Comparison of ENCODE assay signal across 23 mouse cellular contexts in the genomic region with DNA sequence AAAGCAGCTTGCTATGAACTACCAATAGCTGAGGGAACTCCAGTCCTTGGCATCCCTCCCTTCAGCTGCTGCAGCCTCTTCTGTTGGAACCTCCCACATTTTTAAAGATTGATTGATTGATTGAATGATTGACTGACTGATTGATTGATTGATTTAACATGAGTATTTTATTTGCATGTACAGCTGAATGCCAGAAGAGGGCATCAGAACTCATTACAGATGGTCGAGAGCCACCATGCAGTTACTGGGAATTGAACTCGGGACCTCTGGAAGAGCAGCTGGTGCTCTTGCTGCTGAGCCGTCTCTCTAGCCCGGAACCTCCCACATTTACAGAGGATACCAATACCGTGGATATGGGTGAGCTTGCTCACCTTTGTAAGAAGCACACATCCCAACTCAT. TPM values are rescaled to one million over a fixed set of nuclear protein-coding genes. Genes with fewer than 3 reads are reported as not detected.
A peak's percentile ranks its signal among the peaks of the same experiment; 100 is the strongest.
DNase-seq lines count a peak whose midpoint lies in the region; ATAC-seq and TF ChIP-seq lines count a peak whose summit lies in the region.
"Had no signal": no experiment of that assay in that cellular context is flagged by ENCODE, and none has a peak within 500 bp of the region (broad histone marks: within the 10 kb centered on the region; RNA-seq: fewer than 3 reads in every experiment).

No protein-coding gene starts in this region.

- TF ChIP-seq CTCF in forebrain, postnatal 0 days (IDR thresholded peaks at IDR 0.05; ENCODE audit: low read depth), result peak; percentile 22; the same call in 1 of the 2 replicates
- peak; percentile 27; the same call in 1 of the 2 replicates for TF ChIP-seq CTCF in left cerebral cortex, adult 2 months (IDR thresholded peaks at IDR 0.05)
- TF ChIP-seq CTCF in thymus, adult 2 months (IDR thresholded peaks at IDR 0.05; ENCODE audit: borderline replicate concordance, control insufficient read depth, extremely low read depth, insufficient read depth, low read length, poor library complexity), result 0 out of 2 replicates have a peak, but pooled peaks have one; percentile 16

- H3K4me1 ChIP-seq in forebrain, postnatal 0 days (ENCODE audit: insufficient read depth), result no peaks in the 10 kb centered on the region
- no peaks in the 10 kb centered on the region for H3K4me1 ChIP-seq in forebrain, embryonic 15.5 days
- peaks cover 13% of the 10 kb centered on the region for H3K4me1 ChIP-seq in thymus, adult 2 months (replicated peaks; ENCODE audit: control insufficient read depth, insufficient read depth, low read length)
- H3K4me1 ChIP-seq: heart, embryonic 15.5 days; hindbrain, embryonic 13.5 days had no signal

- H3K27ac ChIP-seq in forebrain, postnatal 0 days (ENCODE audit: low read depth, low read length), result no peak overlapping the region
- no peak overlapping the region for H3K27ac ChIP-seq in forebrain, embryonic 15.5 days (replicated peaks)
- H3K27ac ChIP-seq in left cerebral cortex, adult 2 months, result no peak overlapping the region
- no peak overlapping the region for H3K27ac ChIP-seq in thymus, adult 2 months (ENCODE audit: control insufficient read depth, insufficient read depth, low read length)
- H3K27ac ChIP-seq: heart, embryonic 15.5 days; hindbrain, embryonic 13.5 days; limb, embryonic 13.5 days; neural tube, embryonic 12.5 days had no signal

- H3K4me3 ChIP-seq in forebrain, postnatal 0 days (ENCODE audit: low read depth, low read length), result no peak overlapping the region
- H3K4me3 ChIP-seq in forebrain, embryonic 15.5 days, result no peak overlapping the region
- no peak overlapping the region for H3K4me3 ChIP-seq in left cerebral cortex, adult 2 months
- no peak overlapping the region for H3K4me3 ChIP-seq in thymus, adult 2 months (ENCODE audit: control insufficient read depth, insufficient read depth, low read length)
- H3K4me3 ChIP-seq: erythroblast, embryonic 14.5 days; heart, embryonic 15.5 days; hindbrain, embryonic 13.5 days; limb, embryonic 13.5 days; neural tube, embryonic 12.5 days had no signal

- H3K9me3 ChIP-seq in forebrain, postnatal 0 days (ENCODE audit: low read length), result no peaks in the 10 kb centered on the region
- no peaks in the 10 kb centered on the region for H3K9me3 ChIP-seq in forebrain, embryonic 15.5 days
- H3K9me3 ChIP-seq: G1E; heart, embryonic 15.5 days; hindbrain, embryonic 13.5 days; limb, embryonic 13.5 days; neural tube, embryonic 12.5 days had no signal

- intact Hi-C loops in left cerebral cortex, adult 2 months (cut with DNase I), result no loop called here
- intact Hi-C loops in left cerebral cortex, postnatal 14 days (cut with DNase I), result no loop called here

- WGBS in forebrain, postnatal 0 days, result 85% methylated on average over 5 of the region's 5 CpGs
- 84% methylated on average over 5 of the region's 5 CpGs for WGBS in forebrain, embryonic 15.5 days
- 76% methylated on average over 5 of the region's 5 CpGs for WGBS in thymus, adult 2 months

- no peak for TF ChIP-seq POLR2A in thymus, adult 2 months (IDR thresholded peaks at IDR 0.05; ENCODE audit: control insufficient read depth, extremely low read depth, insufficient read depth, low read length, poor library complexity)

- ATAC-seq in forebrain, postnatal 0 days, result no peak
- no peak for ATAC-seq in forebrain, embryonic 15.5 days (replicated peaks)
- ATAC-seq: forebrain, embryonic 16.5 days; intestine, embryonic 16.5 days had no signal

- H3K9ac ChIP-seq in forebrain, postnatal 0 days, result no peak overlapping the region
- no peak overlapping the region for H3K9ac ChIP-seq in forebrain, embryonic 15.5 days (replicated peaks)
- H3K9ac ChIP-seq: heart, embryonic 15.5 days; hindbrain, embryonic 13.5 days; limb, embryonic 13.5 days; neural tube, embryonic 12.5 days had no signal

- no peaks in the 10 kb centered on the region for H3K27me3 ChIP-seq in forebrain, postnatal 0 days (ENCODE audit: insufficient read depth, low read length)
- no peaks in the 10 kb centered on the region for H3K27me3 ChIP-seq in forebrain, embryonic 15.5 days
- H3K27me3 ChIP-seq in thymus, adult 2 months (ENCODE audit: control insufficient read depth, insufficient read depth, low read length), result no peaks in the 10 kb centered on the region
- H3K27me3 ChIP-seq: heart, embryonic 15.5 days; hindbrain, embryonic 13.5 days; limb, embryonic 13.5 days; neural tube, embryonic 12.5 days had no signal

- no peaks in the 10 kb centered on the region for H3K36me3 ChIP-seq in forebrain, postnatal 0 days (ENCODE audit: insufficient read depth)
- no peaks in the 10 kb centered on the region for H3K36me3 ChIP-seq in forebrain, embryonic 15.5 days
- H3K36me3 ChIP-seq in thymus, adult 2 months (ENCODE audit: control insufficient read depth, insufficient read depth, low read length), result no peaks in the 10 kb centered on the region
- H3K36me3 ChIP-seq: heart, embryonic 15.5 days; hindbrain, embryonic 13.5 days; limb, embryonic 13.5 days; neural tube, embryonic 12.5 days had no signal

- no peak for DNase-seq in forebrain, postnatal 0 days
- DNase-seq in left cerebral cortex, adult 2 months (ENCODE audit: extremely low spot score in 1 of 2, low spot score in 2 of 2), result no peak
- DNase-seq in left cerebral cortex, postnatal 14 days (ENCODE audit: low spot score in 2 of 2), result no peak
- DNase-seq in thymus, adult 2 months, result no peak
- no peak for DNase-seq in thymus, adult 18-20 months
- no peak for DNase-seq in right cerebral cortex, adult 18-20 months
- DNase-seq: adrenal gland, adult 2 months; cerebellum, adult 11 months; heart, adult 18-20 months; kidney, postnatal 14 days; layer of hippocampus, adult 9-11 months; right cerebral cortex, postnatal 14 days; thymus, postnatal 36 days had no signal

- H3K4me2 ChIP-seq in forebrain, postnatal 0 days (ENCODE audit: low read depth), result no peak overlapping the region
- no peak overlapping the region for H3K4me2 ChIP-seq in forebrain, embryonic 15.5 days (replicated peaks)
- H3K4me2 ChIP-seq: heart, embryonic 15.5 days; hindbrain, embryonic 13.5 days; limb, embryonic 13.5 days; neural tube, embryonic 12.5 days had no signal

RNA-seq across cellular contexts. Expression of gene Scd2, which starts 33.0 kb away (rescaled TPM):
- total RNA-seq in forebrain, postnatal 0 days (2014; rRNA removed), result 540 and 696 TPM in 2 replicates
- 162 and 210 TPM in 2 replicates for polyA plus RNA-seq in forebrain, postnatal 0 days (2015; fragmentation: Nextera tagmentation; extraction: Ambion mirVana)
- 253 and 267 TPM in 2 replicates for polyA plus RNA-seq in forebrain, embryonic 15.5 days (2015; fragmentation: Nextera tagmentation; extraction: Ambion mirVana)
- total RNA-seq in left cerebral cortex, adult 2 months (2021), result 100 to 1,000 TPM; 580 to 609 TPM
- total RNA-seq in left cerebral cortex, postnatal 14 days (2021), result 100 to 1,000 TPM; 555 to 608 TPM
- 261 and 320 TPM in 2 replicates for polyA plus RNA-seq in thymus, adult 2 months (2012; rRNA removed)

RNA-seq across cellular contexts. Expression of gene Scd3, which starts 57.4 kb away (rescaled TPM):
- total RNA-seq in forebrain, postnatal 0 days (2014; rRNA removed), result 3.1 and 4.0 TPM in 2 replicates
- 2.7 and 4.5 TPM in 2 replicates for polyA plus RNA-seq in forebrain, postnatal 0 days (2015; fragmentation: Nextera tagmentation; extraction: Ambion mirVana)
- polyA plus RNA-seq in forebrain, embryonic 15.5 days (2015; fragmentation: Nextera tagmentation; extraction: Ambion mirVana), result 1.5 and 1.9 TPM in 2 replicates
- 1 to 10 TPM; 3.3 to 3.8 TPM for total RNA-seq in left cerebral cortex, adult 2 months (2021)
- total RNA-seq in left cerebral cortex, postnatal 14 days (2021), result 1 to 10 TPM; 1.5 to 1.6 TPM
- polyA plus RNA-seq in thymus, adult 2 months (2012; rRNA removed), result 0.17 and 0.23 TPM in 2 replicates
- total RNA-seq: gastrocnemius, adult 18-20 months; heart, adult 18-20 months had no signal
- polyA plus RNA-seq: adrenal gland, adult 2 months; erythroblast, embryonic 14.5 days; G1E; limb, embryonic 13.5 days had no signal
